Mouse (Mus musculus) adrenal gland, adult (tissue): Measurements from ENCODE around the gene Atxn3.

ENCODE experiments used
- DNase-seq, 2 experiments: peaks; one replicate each; pipeline ENCODE4 v3.0.0; 2022 to 2023; ENCODE audit warnings: low spot score in 1 of 2; ENCODE audit not compliant: inconsistent age in 2 of 2

Atxn3 gene

GRCm38 (mm10) chr12:101893296-101893695 lies 64.8 kb downstream of the Atxn3 start:
- DNase-seq = no peak

GRCm38 (mm10) chr12:101892832-101893231 lies 65.2 kb downstream of the Atxn3 start:
- DNase-seq = no peak

- DNase-seq = no peak
Observed at GRCm38 (mm10) chr12:101891066-101891465, 67.0 kb downstream of the Atxn3 start.

- no peak for DNase-seq
Observed at GRCm38 (mm10) chr12:101889351-101889750, 68.7 kb downstream of the Atxn3 start.

GRCm38 (mm10) chr12:101888312-101888711 lies 69.7 kb downstream of the Atxn3 start:
- DNase-seq = no peak

- DNase-seq = no peak
Observed at GRCm38 (mm10) chr12:101884926-101885325, 73.1 kb downstream of the Atxn3 start.

- DNase-seq = peak in 1 of 2 experiments; percentile 77
Observed at GRCm38 (mm10) chr12:101876374-101876773, 81.7 kb downstream of the Atxn3 start.

GRCm38 (mm10) chr12:101875107-101875506 lies 82.9 kb downstream of the Atxn3 start:
- DNase-seq = peak in 1 of 2 experiments; percentile 63
